Mouse (Mus musculus): ENCODE results near the gene Akt2. TPM values are rescaled to one million over a fixed set of nuclear protein-coding genes. Genes with fewer than 3 reads are reported as not detected.

Akt2 gene
- polyA plus RNA-seq, 1 experiment, result 139 TPM

GRCm38 (mm10) chr7:27572133-27572532 lies 19.2 kb upstream of the Akt2 start:
- Histone ChIP-seq H3K4me3 (ENCODE audit: control insufficient read depth, insufficient read depth, low read length) (no peak overlapping the region), H3K4me1 (replicated peaks; ENCODE audit: control insufficient read depth, insufficient read depth, low read length) (no peaks in the 10 kb centered on the region), H3K27me3 (ENCODE audit: control insufficient read depth, insufficient read depth, low read length) (no peaks in the 10 kb centered on the region), H3K36me3 (ENCODE audit: control insufficient read depth, insufficient read depth, low read length) (peaks cover 18% of the 10 kb centered on the region), H3K27ac (ENCODE audit: control insufficient read depth, insufficient read depth, low read length) (no peak overlapping the region)
- WGBS, result 96% methylated on average over 4 of the region's 4 CpGs
- DNase-seq, result no peak
- no peak for TF ChIP-seq POLR2A (IDR thresholded peaks at IDR 0.05; ENCODE audit: control insufficient read depth, extremely low read depth, insufficient read depth, low read length, poor library complexity)
- TF ChIP-seq CTCF (IDR thresholded peaks at IDR 0.05; ENCODE audit: borderline replicate concordance, control insufficient read depth, extremely low read depth, insufficient read depth, low read length, poor library complexity), result no peak

DNA sequence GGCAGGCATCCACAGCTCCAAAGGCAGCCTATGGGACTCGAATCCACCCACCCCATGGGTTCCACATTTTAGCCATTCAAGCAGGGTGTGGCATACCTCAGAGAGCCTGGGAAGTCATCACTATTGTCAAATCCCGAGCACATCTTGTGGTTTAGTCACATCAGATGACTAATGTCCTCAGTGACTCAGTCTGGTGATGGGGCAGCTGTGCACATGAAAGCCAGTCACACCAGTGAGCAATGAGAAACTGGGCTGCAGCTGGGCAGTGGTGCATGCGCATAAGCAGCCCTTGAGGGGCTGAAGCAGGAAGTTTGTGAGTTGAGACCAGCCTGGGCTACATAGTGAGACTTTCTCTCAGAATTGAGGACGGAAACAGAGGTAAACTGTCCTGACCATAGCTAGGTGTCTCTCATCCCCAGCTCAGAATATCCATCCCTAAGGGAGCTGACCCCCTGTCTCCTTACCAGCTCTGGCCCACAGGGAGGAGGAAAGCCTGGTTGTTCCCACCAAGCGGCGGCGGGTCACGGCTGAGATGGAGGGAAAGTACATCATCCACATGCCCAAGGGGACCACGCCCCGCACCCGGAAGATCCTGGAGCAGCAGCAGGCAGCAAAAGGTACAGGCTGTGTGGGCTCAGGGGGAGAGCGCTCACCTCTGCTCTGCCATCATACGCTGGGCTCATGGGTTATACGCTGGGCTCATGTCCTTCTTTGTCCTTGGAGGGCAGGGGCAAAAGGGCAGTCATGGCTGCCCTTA lies 17.1 kb upstream of the Akt2 start:
- TF ChIP-seq CTCF (IDR thresholded peaks at IDR 0.05; ENCODE audit: borderline replicate concordance, control insufficient read depth, extremely low read depth, insufficient read depth, low read length, poor library complexity), result no peak
- no peak for TF ChIP-seq POLR2A (IDR thresholded peaks at IDR 0.05; ENCODE audit: control insufficient read depth, extremely low read depth, insufficient read depth, low read length, poor library complexity)
- 96% methylated on average over 14 of the region's 14 CpGs for whole genome bisulfite sequencing
- Histone ChIP-seq H3K4me3 (ENCODE audit: control insufficient read depth, insufficient read depth, low read length) (no peak overlapping the region), H3K27me3 (ENCODE audit: control insufficient read depth, insufficient read depth, low read length) (no peaks in the 10 kb centered on the region), H3K27ac (ENCODE audit: control insufficient read depth, insufficient read depth, low read length) (no peak overlapping the region), H3K4me1 (replicated peaks; ENCODE audit: control insufficient read depth, insufficient read depth, low read length) (no peaks in the 10 kb centered on the region), H3K36me3 (ENCODE audit: control insufficient read depth, insufficient read depth, low read length) (peaks cover 16% of the 10 kb centered on the region)
- no peak for DNase-seq

DNA sequence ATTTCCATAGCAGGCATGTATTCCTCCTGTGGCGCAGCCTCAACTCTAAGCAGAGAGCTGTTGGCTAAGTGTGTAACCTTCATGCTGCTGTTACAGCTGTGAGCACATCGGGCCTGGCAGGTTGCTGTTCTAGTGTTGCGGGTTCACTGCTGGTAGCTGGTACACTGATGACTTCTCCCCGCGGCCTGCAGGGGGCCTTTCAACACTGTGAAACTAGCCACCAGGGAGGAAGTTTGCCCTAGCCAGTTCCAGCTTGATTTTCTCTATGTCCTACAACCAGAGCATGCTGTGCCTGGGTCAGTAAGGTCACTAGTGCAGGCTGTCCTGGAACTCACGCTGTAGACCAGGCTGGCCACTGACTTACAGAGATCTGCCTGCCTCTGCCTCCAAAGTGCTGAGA lies 14.4 kb upstream of the Akt2 start:
- Histone ChIP-seq H3K36me3 (ENCODE audit: control insufficient read depth, insufficient read depth, low read length) (peaks cover 17% of the 10 kb centered on the region), H3K4me1 (replicated peaks; ENCODE audit: control insufficient read depth, insufficient read depth, low read length) (no peaks in the 10 kb centered on the region), H3K4me3 (ENCODE audit: control insufficient read depth, insufficient read depth, low read length) (no peak overlapping the region), H3K27me3 (ENCODE audit: control insufficient read depth, insufficient read depth, low read length) (no peaks in the 10 kb centered on the region), H3K27ac (ENCODE audit: control insufficient read depth, insufficient read depth, low read length) (no peak overlapping the region)
- TF ChIP-seq CTCF (IDR thresholded peaks at IDR 0.05; ENCODE audit: borderline replicate concordance, control insufficient read depth, extremely low read depth, insufficient read depth, low read length, poor library complexity) (peak; percentile 72; the same call in 1 of the 2 replicates), POLR2A (IDR thresholded peaks at IDR 0.05; ENCODE audit: control insufficient read depth, extremely low read depth, insufficient read depth, low read length, poor library complexity) (no peak)
- WGBS, result 63% methylated on average over 6 of the region's 6 CpGs
- peak; percentile 61 for DNase-seq

- DNase-seq, result no peak
- TF ChIP-seq CTCF (IDR thresholded peaks at IDR 0.05; ENCODE audit: borderline replicate concordance, control insufficient read depth, extremely low read depth, insufficient read depth, low read length, poor library complexity) (no peak), POLR2A (IDR thresholded peaks at IDR 0.05; ENCODE audit: control insufficient read depth, extremely low read depth, insufficient read depth, low read length, poor library complexity) (no peak)
- Histone ChIP-seq H3K27me3 (ENCODE audit: control insufficient read depth, insufficient read depth, low read length) (no peaks in the 10 kb centered on the region), H3K27ac (ENCODE audit: control insufficient read depth, insufficient read depth, low read length) (no peak overlapping the region), H3K4me3 (ENCODE audit: control insufficient read depth, insufficient read depth, low read length) (no peak overlapping the region), H3K4me1 (replicated peaks; ENCODE audit: control insufficient read depth, insufficient read depth, low read length) (no peaks in the 10 kb centered on the region), H3K36me3 (ENCODE audit: control insufficient read depth, insufficient read depth, low read length) (peaks cover 21% of the 10 kb centered on the region)
- 96% methylated on average over 6 of the region's 6 CpGs for WGBS
Measured at GRCm38 (mm10) chr7:27577589-27577988, 13.8 kb upstream of the Akt2 start.

GRCm38 (mm10) chr7:27578465-27578864 lies 12.9 kb upstream of the Akt2 start:
- Histone ChIP-seq H3K27me3 (ENCODE audit: control insufficient read depth, insufficient read depth, low read length) (no peaks in the 10 kb centered on the region), H3K27ac (ENCODE audit: control insufficient read depth, insufficient read depth, low read length) (no peak overlapping the region), H3K36me3 (ENCODE audit: control insufficient read depth, insufficient read depth, low read length) (peaks cover 22% of the 10 kb centered on the region), H3K4me3 (ENCODE audit: control insufficient read depth, insufficient read depth, low read length) (no peak overlapping the region), H3K4me1 (replicated peaks; ENCODE audit: control insufficient read depth, insufficient read depth, low read length) (no peaks in the 10 kb centered on the region)
- DNase-seq, result no peak
- 92% methylated on average over 7 of the region's 7 CpGs for WGBS
- TF ChIP-seq POLR2A (IDR thresholded peaks at IDR 0.05; ENCODE audit: control insufficient read depth, extremely low read depth, insufficient read depth, low read length, poor library complexity) (no peak), CTCF (IDR thresholded peaks at IDR 0.05; ENCODE audit: borderline replicate concordance, control insufficient read depth, extremely low read depth, insufficient read depth, low read length, poor library complexity) (no peak)

- H3K4me1 ChIP-seq (replicated peaks; ENCODE audit: control insufficient read depth, insufficient read depth, low read length), result no peaks in the 10 kb centered on the region
- no peak for DNase-seq
- H3K27ac ChIP-seq (ENCODE audit: control insufficient read depth, insufficient read depth, low read length), result no peak overlapping the region
- peaks cover 31% of the 10 kb centered on the region for H3K36me3 ChIP-seq (ENCODE audit: control insufficient read depth, insufficient read depth, low read length)
- H3K27me3 ChIP-seq (ENCODE audit: control insufficient read depth, insufficient read depth, low read length), result no peaks in the 10 kb centered on the region
- TF ChIP-seq POLR2A (IDR thresholded peaks at IDR 0.05; ENCODE audit: control insufficient read depth, extremely low read depth, insufficient read depth, low read length, poor library complexity) (no peak), CTCF (IDR thresholded peaks at IDR 0.05; ENCODE audit: borderline replicate concordance, control insufficient read depth, extremely low read depth, insufficient read depth, low read length, poor library complexity) (no peak)
- H3K4me3 ChIP-seq (ENCODE audit: control insufficient read depth, insufficient read depth, low read length), result no peak overlapping the region
- WGBS, result 97% methylated on average over 14 of the region's 14 CpGs
Measured at GRCm38 (mm10) chr7:27580380-27581174, 10.8 kb upstream of the Akt2 start.

Measured in thymus, adult 2 months (tissue).